21 mouse cellular contexts compared by ENCODE assay signal in the genomic region with DNA sequence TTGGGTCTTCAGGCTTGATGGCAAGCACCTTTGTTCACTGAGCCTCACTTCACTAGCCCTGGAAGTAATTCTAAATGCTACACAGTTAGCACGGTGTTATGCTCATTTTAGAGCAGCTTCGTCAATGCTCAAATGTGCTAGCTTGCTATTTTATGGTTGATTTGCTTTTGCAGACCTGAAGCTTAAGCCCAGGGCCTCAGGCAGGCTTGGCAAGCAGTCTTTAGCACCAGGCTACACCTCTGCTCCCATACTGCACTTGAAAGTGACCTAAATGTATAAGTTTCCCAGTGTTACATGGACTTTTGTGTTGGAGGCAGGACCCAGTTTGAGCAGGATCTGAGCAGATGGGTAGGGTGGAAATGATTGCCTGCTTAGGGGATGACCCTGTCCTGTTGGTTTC.
DNase-seq lines count a peak whose midpoint lies in the region; ATAC-seq and TF ChIP-seq lines count a peak whose summit lies in the region.
"Had no signal": no experiment of that assay in that cellular context is flagged by ENCODE, and none has a peak within 500 bp of the region (broad histone marks: within the 10 kb centered on the region; RNA-seq: fewer than 3 reads in every experiment).

No protein-coding gene starts in this region.

- no peak for ATAC-seq in liver, embryonic 14.5 days (ENCODE audit: insufficient read depth)
- ATAC-seq: forebrain, embryonic 16.5 days had no signal

- H3K79me2 ChIP-seq in CH12.LX (replicated peaks; ENCODE audit: control insufficient read depth, extremely low read depth, insufficient read depth, poor library complexity, severe bottlenecking) (peaks cover 35% of the 10 kb centered on the region), MEL (ENCODE audit: control insufficient read depth, insufficient read depth, low read length, poor library complexity) (peaks cover 46% of the 10 kb centered on the region)

- in situ Hi-C loops in CH12.LX (cut with MboI; ENCODE audit: low pct_ligation_motif_present, low pct_unique_long_range_greater_than_20kb, low sequenced_read_pairs), result no loop called here

- H3K4me3 ChIP-seq in CH12.LX (replicated peaks in 1 of 3; ENCODE audit: low read depth in 2 of 3, low read length in 2 of 3, poor library complexity in 1 of 3), result no peak overlapping the region
- H3K4me3 ChIP-seq in MEL (ENCODE audit: control insufficient read depth in 1 of 2, insufficient read depth in 1 of 2, low read depth in 2 of 2, low read length in 2 of 2), result no peak overlapping the region
- H3K4me3 ChIP-seq in liver, embryonic 14.5 days (ENCODE audit: insufficient read depth in 1 of 2, low read depth in 2 of 2, low read length in 2 of 2), result no peak overlapping the region
- H3K4me3 ChIP-seq: embryonic facial prominence, embryonic 15.5 days; heart, embryonic 13.5 days; hindbrain, embryonic 12.5 days had no signal

- H3K27me3 ChIP-seq in CH12.LX (replicated peaks) (no peaks in the 10 kb centered on the region), MEL (ENCODE audit: control insufficient read depth in 1 of 2, insufficient read depth in 2 of 2, low read length in 2 of 2) (no peaks in the 10 kb centered on the region)
- no peaks in the 10 kb centered on the region for H3K27me3 ChIP-seq in liver, embryonic 14.5 days (ENCODE audit: control insufficient read depth, insufficient read depth, low read length)
- H3K27me3 ChIP-seq: embryonic facial prominence, embryonic 15.5 days; heart, embryonic 13.5 days; hindbrain, embryonic 12.5 days had no signal

- TF ChIP-seq EP300 in CH12.LX (IDR thresholded peaks at IDR 0.05; ENCODE audit: low read length) (no peak), MEL (IDR thresholded peaks at IDR 0.05; ENCODE audit: low read depth in 1 of 2, low read length in 2 of 2) (no peak)
- TF ChIP-seq EP300 in liver, embryonic 14.5 days (IDR thresholded peaks at IDR 0.05; ENCODE audit: low read depth), result no peak

- TF ChIP-seq POLR2A in CH12.LX (IDR thresholded peaks at IDR 0.05; ENCODE audit: low read depth, low read length) (no peak), MEL (IDR thresholded peaks at IDR 0.05; ENCODE audit: control insufficient read depth in 1 of 2, insufficient read depth in 1 of 2, low read depth in 1 of 2, low read length in 2 of 2, poor library complexity in 1 of 2) (no peak; a peak in 1 of 4 replicates)

- WGBS in liver, embryonic 14.5 days (ENCODE audit: insufficient replicate concordance), result 86% methylated on average over 2 of the region's 2 CpGs

- no peak for TF ChIP-seq CTCF in CH12.LX (conservative IDR thresholded peaks at IDR 0.05 in 1 of 2, IDR thresholded peaks at IDR 0.05 in 1 of 2; ENCODE audit: low read depth in 2 of 2, low read length in 2 of 2)
- TF ChIP-seq CTCF in MEL (IDR thresholded peaks at IDR 0.05 in 2 of 3, conservative IDR thresholded peaks at IDR 0.05 in 1 of 3; ENCODE audit: control insufficient read depth in 1 of 3, insufficient read depth in 1 of 3, low read depth in 2 of 3, low read length in 3 of 3, poor library complexity in 1 of 3, severe bottlenecking in 1 of 3), result no peak
- TF ChIP-seq CTCF in liver, embryonic 14.5 days (IDR thresholded peaks at IDR 0.05; ENCODE audit: low read depth), result no peak

- H3K9ac ChIP-seq in CH12.LX (ENCODE audit: insufficient read depth, low read depth), result 0 out of 2 replicates have a peak overlapping the region, but pooled peaks have one; percentile 19
- peak overlapping the region; percentile 9; the same call in 1 of the 2 replicates for H3K9ac ChIP-seq in MEL (ENCODE audit: control insufficient read depth, low read depth, low read length, poor library complexity, severe bottlenecking)
- H3K9ac ChIP-seq in liver, embryonic 14.5 days (replicated peaks), result 0 out of 2 replicates have a peak overlapping the region, but pooled peaks have one; percentile 4
- H3K9ac ChIP-seq: embryonic facial prominence, embryonic 15.5 days; heart, embryonic 13.5 days; hindbrain, embryonic 12.5 days had no signal

- TF ChIP-seq RAD21 in CH12.LX (IDR thresholded peaks at IDR 0.05; ENCODE audit: low read depth, low read length) (no peak), MEL (IDR thresholded peaks at IDR 0.05; ENCODE audit: low read depth, low read length) (no peak)

- H3K27ac ChIP-seq in CH12.LX (ENCODE audit: insufficient read depth, low read depth) (peak overlapping the region; percentile 23; the same call in 1 of the 2 replicates), MEL (ENCODE audit: control insufficient read depth, low read depth, low read length) (peak overlapping the region; percentile 17)
- H3K27ac ChIP-seq in liver, embryonic 14.5 days, result peak overlapping the region; percentile 62
- H3K27ac ChIP-seq: embryonic facial prominence, embryonic 15.5 days; heart, embryonic 13.5 days; hindbrain, embryonic 12.5 days had no signal

- peaks cover 18 to 84% of the 10 kb centered on the region in 2 experiments for H3K4me1 ChIP-seq in CH12.LX (ENCODE audit: control insufficient read depth in 1 of 2, insufficient read depth in 2 of 2)
- peaks cover 40 to 75% of the 10 kb centered on the region in 2 experiments for H3K4me1 ChIP-seq in MEL (ENCODE audit: control insufficient read depth in 1 of 2, insufficient read depth in 2 of 2, low read length in 2 of 2)
- H3K4me1 ChIP-seq in liver, embryonic 14.5 days (replicated peaks; ENCODE audit: control insufficient read depth in 2 of 2, insufficient read depth in 2 of 2, low read length in 1 of 2), result peaks cover 74 to 86% of the 10 kb centered on the region in 2 experiments

- dilution Hi-C loops in CH12.LX (cut with MboI; ENCODE audit: extremely low pct_ligation_motif_present, extremely low pct_unique_long_range_greater_than_20kb, low sequenced_read_pairs), result no loop called here

- H3K9me3 ChIP-seq in CH12.LX (replicated peaks; ENCODE audit: low read length) (no peaks in the 10 kb centered on the region), MEL (replicated peaks; ENCODE audit: insufficient read depth, low read length) (no peaks in the 10 kb centered on the region)
- no peaks in the 10 kb centered on the region for H3K9me3 ChIP-seq in liver, embryonic 14.5 days (ENCODE audit: control insufficient read depth, low read length)
- H3K9me3 ChIP-seq: embryonic facial prominence, embryonic 15.5 days; heart, embryonic 13.5 days; hindbrain, embryonic 12.5 days had no signal

- peaks cover 0 to 6% of the 10 kb centered on the region in 2 experiments for H3K36me3 ChIP-seq in CH12.LX (replicated peaks in 1 of 2; ENCODE audit: control insufficient read depth in 1 of 2, insufficient read depth in 1 of 2, low read length in 1 of 2)
- peaks cover 1 to 89% of the 10 kb centered on the region in 2 experiments for H3K36me3 ChIP-seq in MEL (ENCODE audit: control insufficient read depth in 1 of 2, insufficient read depth in 2 of 2, low read length in 2 of 2)
- H3K36me3 ChIP-seq in liver, embryonic 14.5 days (replicated peaks; ENCODE audit: control insufficient read depth, insufficient read depth, low read depth), result no peaks in the 10 kb centered on the region
- H3K36me3 ChIP-seq: embryonic facial prominence, embryonic 15.5 days; heart, embryonic 13.5 days; hindbrain, embryonic 12.5 days had no signal

- DNase-seq in kidney, adult 9 months, result peak; percentile 47
- DNase-seq in kidney, postnatal 10 days, result no peak
- DNase-seq in CH12.LX (ENCODE audit: extremely low read depth), result no peak
- DNase-seq in MEL (ENCODE audit: low read depth, low spot score), result no peak
- no peak for DNase-seq in liver, embryonic 14.5 days (ENCODE audit: low read depth in 3 of 3, low spot score in 3 of 3)
- no peak for DNase-seq in adrenal gland, adult 2 months
- no peak for DNase-seq in cerebellum, postnatal 10 days
- DNase-seq: adrenal gland, postnatal 14 days; cerebellum, adult 8-10 months; gastrocnemius, postnatal 14 days; heart, adult 18-20 months; heart, postnatal 14 days; lung, adult 2 months; lung, postnatal 14 days; thymus, adult 18-20 months; thymus, postnatal 4 days had no signal

- H3K4me2 ChIP-seq in CH12.LX (ENCODE audit: insufficient read depth, low read depth, poor library complexity, severe bottlenecking), result no peak overlapping the region; the same call in 1 of the 2 replicates
- no peak overlapping the region for H3K4me2 ChIP-seq in liver, embryonic 14.5 days (ENCODE audit: low read depth)
- H3K4me2 ChIP-seq: embryonic facial prominence, embryonic 15.5 days; heart, embryonic 13.5 days; hindbrain, embryonic 12.5 days; midbrain, embryonic 11.5 days had no signal

TF ChIP-seq in CH12.LX, 34 proteins besides CTCF, POLR2A, EP300 and RAD21:
- TF ChIP-seq BHLHE40 (IDR thresholded peaks at IDR 0.05; ENCODE audit: low read depth, low read length), result no peak
- no peak for TF ChIP-seq KAT2A (IDR thresholded peaks at IDR 0.05; ENCODE audit: insufficient replicate concordance, low read length)

TF ChIP-seq in MEL, 35 proteins besides CTCF, POLR2A, EP300 and RAD21:
- TF ChIP-seq USF1 (IDR thresholded peaks at IDR 0.05; ENCODE audit: low read depth, low read length), result no peak
- no peak for TF ChIP-seq ZNF384 (IDR thresholded peaks at IDR 0.05; ENCODE audit: low read depth, low read length)
- TF ChIP-seq TCF12 (IDR thresholded peaks at IDR 0.05; ENCODE audit: low read depth, low read length), result no peak
- no peak for TF ChIP-seq KAT2A (conservative IDR thresholded peaks at IDR 0.05; ENCODE audit: low read depth, low read length)
- TF ChIP-seq USF2 (IDR thresholded peaks at IDR 0.05; ENCODE audit: borderline replicate concordance in 1 of 2, insufficient read depth in 1 of 2, low read depth in 1 of 2, low read length in 2 of 2), result no peak
- TF ChIP-seq ZC3H11A (IDR thresholded peaks at IDR 0.05; ENCODE audit: low read depth, low read length), result no peak
- TF ChIP-seq CHD2 (IDR thresholded peaks at IDR 0.05; ENCODE audit: low read length), result no peak
- no peak for TF ChIP-seq ZMIZ1 (IDR thresholded peaks at IDR 0.05; ENCODE audit: low read depth, low read length)
- no peak for TF ChIP-seq ETS1 (IDR thresholded peaks at IDR 0.05; ENCODE audit: low read depth, low read length)
- TF ChIP-seq TAL1 (IDR thresholded peaks at IDR 0.05; ENCODE audit: low read length), result no peak
- TF ChIP-seq MEF2A (IDR thresholded peaks at IDR 0.05; ENCODE audit: extremely low read depth, insufficient replicate concordance, low read depth, low read length, poor library complexity, severe bottlenecking), result no peak
- no peak for TF ChIP-seq POLR2AphosphoS2 (IDR thresholded peaks at IDR 0.05; ENCODE audit: low read length)
- no peak for TF ChIP-seq UBTF (IDR thresholded peaks at IDR 0.05; ENCODE audit: borderline replicate concordance, insufficient read depth, low read depth, low read length)
- TF ChIP-seq HCFC1 (IDR thresholded peaks at IDR 0.05; ENCODE audit: low read depth, low read length), result no peak
TF ChIP-seq in MEL: peak in this region for 0.
